Mouse (Mus musculus): ENCODE results near the gene Map2k4.

Map2k4 gene

GRCm38 (mm10) chr11:65781596-65781995 lies 6.5 kb downstream of the Map2k4 start:
- CTCF ChIA-PET, result no interaction called here
- POLR2A ChIA-PET, result interaction anchor here in 1 of 4 experiments (1.3 kb wide), 1 partner anchor 25 kb away, joined by 4 read pairs; the partner anchor contains the start of gene Zkscan6

DNA sequence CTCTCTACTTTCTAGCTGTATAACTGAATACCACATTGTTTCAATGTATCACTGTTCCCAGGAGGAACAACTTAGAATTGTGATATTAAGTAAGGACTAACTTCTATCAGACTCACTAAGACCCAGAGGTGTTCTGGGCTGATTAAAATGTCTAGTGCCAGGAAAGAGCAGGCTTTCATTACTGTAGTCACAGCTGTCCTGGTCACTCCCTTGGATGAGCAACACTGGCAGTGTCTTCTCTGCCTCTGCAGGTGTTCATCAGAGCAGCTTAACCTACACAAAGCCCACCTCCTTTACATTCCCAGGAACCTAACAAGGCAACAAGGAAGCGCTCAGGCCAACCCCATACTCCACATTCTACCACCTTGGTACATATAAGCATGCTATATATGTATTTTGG lies 8.5 kb downstream of the Map2k4 start:
- CTCF ChIA-PET, result no interaction called here
- POLR2A ChIA-PET, result interaction anchor here in 3 of 4 experiments (0.9 to 7.3 kb wide), 6 partner anchors 8 to 9 kb away, joined by 3 to 44 read pairs (median 3); partner anchors contain the start of gene Map2k4 (in 3 of the 3)

- CTCF ChIA-PET, result no interaction called here
- POLR2A ChIA-PET, result interaction anchor here in 3 of 4 experiments (0.9 to 7.3 kb wide), 6 partner anchors 8 to 26 kb away, joined by 3 to 44 read pairs (median 4); partner anchors contain the start of gene Map2k4 (in 3 of the 3)
These were observed 9.0 kb downstream of the Map2k4 start for GRCm38 (mm10) chr11:65779066-65779465.

DNA sequence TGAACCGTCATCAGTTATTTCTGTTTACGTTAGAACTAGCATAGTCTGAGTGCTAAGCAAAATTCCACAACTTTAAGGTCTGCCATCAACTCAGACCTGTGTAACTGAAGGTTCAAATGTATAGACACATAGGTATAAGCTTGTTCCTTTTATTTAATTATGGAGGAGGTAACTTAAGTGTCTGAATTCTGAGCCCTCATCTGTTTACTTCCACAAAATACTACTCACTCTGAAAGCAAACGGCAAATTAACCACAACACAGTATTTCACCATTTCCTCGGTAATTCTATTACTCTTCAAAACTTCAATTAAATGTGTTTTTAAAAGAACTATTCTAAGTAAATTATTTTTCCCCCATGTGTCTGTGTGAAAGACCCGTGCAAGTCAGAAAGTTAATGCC lies 10.3 kb downstream of the Map2k4 start:
- ChIA-PET CTCF (interaction anchor here in 1 of 4 experiments (1.0 kb wide), 1 partner anchor 43 kb away, joined by 3 read pairs; no protein-coding TSS in a partner anchor), POLR2A (interaction anchor here in 3 of 4 experiments (0.8 to 7.3 kb wide), 5 partner anchors 9 to 29 kb away, joined by 3 to 44 read pairs (median 4); partner anchors contain the start of gene Map2k4 (in 3 of the 3))

DNA sequence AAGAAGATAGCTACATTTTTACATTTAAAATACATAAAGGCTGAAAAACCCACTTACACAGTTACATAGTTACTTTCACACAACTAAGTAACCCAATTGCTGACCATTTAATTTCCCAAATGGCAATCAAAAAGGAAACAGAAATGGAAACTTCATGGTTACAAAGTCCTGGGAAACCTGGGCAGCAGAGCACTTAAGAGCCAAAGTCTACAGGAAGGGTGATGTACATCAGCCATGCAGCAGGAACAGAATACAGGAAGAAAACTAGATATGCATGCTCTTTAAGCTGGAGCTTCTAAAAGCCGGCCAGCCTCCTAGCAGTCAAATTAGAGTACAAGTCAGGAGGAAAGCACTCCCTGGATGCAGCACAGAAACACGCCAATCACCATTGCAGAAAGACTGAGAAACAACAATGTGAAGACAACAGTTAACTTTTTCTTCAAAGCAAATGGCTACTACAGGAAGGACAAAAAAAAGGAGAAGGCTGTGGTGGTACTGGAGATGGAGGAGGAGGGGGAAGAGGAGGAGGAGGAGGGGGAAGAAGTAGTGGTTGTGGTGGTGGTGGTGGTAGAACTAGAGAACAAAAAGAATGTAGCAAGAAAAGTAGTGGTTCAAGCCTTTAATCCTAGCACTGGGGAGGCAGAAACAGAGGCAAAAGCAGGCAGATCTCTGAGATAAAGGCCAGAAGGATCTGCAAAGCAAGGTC lies 11.0 kb downstream of the Map2k4 start:
- CTCF ChIA-PET, result interaction anchor here in 1 of 4 experiments (1.0 kb wide), 1 partner anchor 43 kb away, joined by 3 read pairs; no protein-coding TSS in a partner anchor

GRCm38 (mm10) chr11:65773946-65774656 lies 14.0 kb downstream of the Map2k4 start:
- CTCF ChIA-PET, result no interaction called here
- POLR2A ChIA-PET, result interaction anchor here in 2 of 4 experiments (0.8 to 7.3 kb wide), 5 partner anchors 10 to 33 kb away, joined by 3 to 44 read pairs (median 3); partner anchors contain the start of genes Map2k4 (in 1 of the 2) and Zkscan6 (in 1 of the 2)

More for the DNA sequence above, 11.0 kb downstream of the Map2k4 start:
- POLR2A ChIA-PET, result interaction anchor here in 3 of 4 experiments (0.6 to 7.3 kb wide), 8 partner anchors 9 to 1304 kb away, joined by 3 to 44 read pairs (median 4); partner anchors contain the start of gene Map2k4 (in 3 of the 3)

DNA sequence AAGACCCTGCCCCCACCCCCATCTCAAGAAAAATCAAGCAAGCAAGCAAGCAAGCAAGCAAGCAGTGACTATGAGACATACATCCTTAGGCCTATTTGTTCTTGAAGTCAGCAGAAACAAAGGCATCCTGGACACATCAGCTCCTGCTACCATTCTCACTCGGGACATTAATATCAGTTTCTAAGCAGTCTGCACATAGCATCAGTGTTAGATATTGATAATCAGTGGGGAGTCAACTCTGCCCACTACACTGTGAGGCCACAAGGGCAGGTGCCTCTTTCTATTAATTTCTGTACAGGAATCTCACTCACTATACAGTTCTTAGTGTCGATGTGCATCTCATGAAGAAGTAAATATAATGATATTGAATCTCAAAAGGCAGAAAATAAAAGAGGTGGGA lies 14.6 kb downstream of the Map2k4 start:
- CTCF ChIA-PET, result no interaction called here

DNA sequence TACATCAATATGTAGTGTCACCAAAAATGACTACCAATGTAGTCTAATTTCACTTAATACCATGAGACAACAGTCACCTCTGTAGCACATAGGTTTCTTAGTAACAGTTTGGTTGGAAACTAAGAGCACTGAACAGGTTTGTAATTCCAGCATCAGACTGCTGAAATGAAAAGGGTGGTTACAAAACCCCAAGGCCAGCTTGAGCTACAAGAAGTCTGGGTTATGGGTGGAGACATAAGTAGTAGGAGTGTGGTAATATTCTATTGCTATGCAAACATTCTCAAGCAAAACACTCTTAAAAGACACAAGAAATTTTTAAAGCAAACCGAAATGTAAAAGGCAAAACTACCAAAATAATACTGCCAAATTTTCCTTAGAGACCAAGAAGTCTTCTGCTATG lies 16.6 kb downstream of the Map2k4 start:
- POLR2A ChIA-PET, result interaction anchor here in 1 of 4 experiments (1.1 kb wide), 1 partner anchor 11 kb away, joined by 3 read pairs; no protein-coding TSS in a partner anchor

More for the DNA sequence above, 14.6 kb downstream of the Map2k4 start:
- POLR2A ChIA-PET, result interaction anchor here in 2 of 4 experiments (0.8 to 7.3 kb wide), 5 partner anchors 10 to 14 kb away, joined by 3 to 44 read pairs (median 3); partner anchors contain the start of gene Map2k4 (in 1 of the 2)

GRCm38 (mm10) chr11:65769990-65770389 lies 18.1 kb downstream of the Map2k4 start:
- POLR2A ChIA-PET, result interaction anchor here in 1 of 4 experiments (1.2 to 1.9 kb wide), 2 partner anchors 9 to 17 kb away, joined by 3 to 8 read pairs; partner anchors contain the start of gene Map2k4
- CTCF ChIA-PET, result interaction anchor here in 1 of 4 experiments (0.6 kb wide), 1 partner anchor 11 kb away, joined by 4 read pairs; no protein-coding TSS in a partner anchor

More for the DNA sequence above, 16.6 kb downstream of the Map2k4 start:
- CTCF ChIA-PET, result no interaction called here

- POLR2A ChIA-PET, result no interaction called here
- CTCF ChIA-PET, result no interaction called here
These were observed 19.7 kb downstream of the Map2k4 start for GRCm38 (mm10) chr11:65768445-65768844.

- POLR2A ChIA-PET, result no interaction called here
- CTCF ChIA-PET, result no interaction called here
These were observed 27.2 kb downstream of the Map2k4 start for GRCm38 (mm10) chr11:65760912-65761311.

DNA sequence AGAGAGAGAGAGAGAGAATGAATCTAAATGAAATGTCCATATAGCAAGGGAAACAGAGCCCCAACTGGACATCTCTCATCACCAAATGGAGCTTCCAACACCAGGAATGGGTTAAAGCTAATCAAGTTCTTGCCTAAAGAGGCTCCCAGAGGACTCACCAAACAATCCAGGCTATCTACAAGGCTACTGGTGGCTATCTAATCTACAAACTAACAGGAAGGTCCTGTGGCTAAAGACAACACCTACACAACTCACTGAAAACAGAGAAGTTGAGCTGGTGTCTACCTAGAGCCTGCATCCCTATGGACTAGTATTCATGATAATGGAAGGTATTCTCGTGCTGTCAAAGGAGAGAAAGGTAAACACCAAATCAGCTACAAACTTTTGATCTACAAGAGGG lies 28.7 kb downstream of the Map2k4 start:
- ChIA-PET POLR2A (interaction anchor here in 1 of 4 experiments (1.2 kb wide), 1 partner anchor 27 kb away, joined by 4 read pairs; no protein-coding TSS in a partner anchor), CTCF (no interaction called here)

DNA sequence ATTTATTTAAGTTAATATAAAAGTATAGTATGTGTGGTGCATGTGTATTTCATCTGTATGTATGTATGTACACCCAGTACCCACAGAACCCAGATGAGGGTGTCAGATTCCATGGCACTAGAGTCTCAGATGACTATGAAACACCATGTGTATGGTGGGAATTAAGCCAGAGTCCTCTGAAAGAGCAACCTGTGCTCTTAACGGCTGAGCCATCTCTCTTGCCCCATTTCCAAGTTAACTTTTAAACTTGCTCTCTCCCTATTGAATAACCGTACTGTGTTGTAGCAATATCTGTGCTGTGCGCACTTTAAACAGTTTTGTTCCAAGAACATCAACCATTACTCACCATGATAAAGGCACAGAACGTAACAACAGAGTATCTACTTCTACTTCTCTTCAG lies 33.9 kb downstream of the Map2k4 start:
- CTCF ChIA-PET, result no interaction called here
- POLR2A ChIA-PET, result interaction anchor here in 1 of 4 experiments (1.3 kb wide), 1 partner anchor 34 kb away, joined by 5 read pairs; the partner anchor contains the start of gene Map2k4

GRCm38 (mm10) chr11:65753593-65753992 lies 34.5 kb downstream of the Map2k4 start:
- POLR2A ChIA-PET, result interaction anchor here in 1 of 4 experiments (1.3 kb wide), 1 partner anchor 35 kb away, joined by 5 read pairs; the partner anchor contains the start of gene Map2k4
- CTCF ChIA-PET, result interaction anchor here in 1 of 4 experiments (0.7 kb wide), 1 partner anchor 75 kb away, joined by 3 read pairs; no protein-coding TSS in a partner anchor

GRCm38 (mm10) chr11:65750546-65750945 lies 37.6 kb downstream of the Map2k4 start:
- ChIA-PET POLR2A (interaction anchor here in 1 of 4 experiments (1.6 kb wide), 1 partner anchor 38 kb away, joined by 3 read pairs; the partner anchor contains the start of gene Map2k4), CTCF (no interaction called here)

DNA sequence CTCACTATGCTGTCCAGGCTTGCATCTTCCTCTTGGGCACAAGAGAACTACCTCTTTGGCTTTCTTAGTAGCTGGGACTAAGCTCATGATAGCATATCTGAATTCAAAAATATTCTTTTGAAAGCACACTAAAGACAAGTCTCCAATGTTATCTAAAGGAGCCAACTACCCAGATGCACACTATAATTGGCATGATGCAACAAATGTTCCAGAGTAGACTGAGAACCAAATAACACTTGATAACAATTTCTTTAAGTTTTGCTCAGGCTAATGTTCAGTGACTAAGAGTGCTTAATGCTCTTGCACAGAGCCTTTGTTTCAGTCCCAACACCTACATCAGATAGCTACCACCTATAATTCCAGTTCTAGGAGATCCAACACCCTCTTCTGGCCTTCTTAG lies 40.7 kb downstream of the Map2k4 start:
- POLR2A ChIA-PET, result no interaction called here

DNA sequence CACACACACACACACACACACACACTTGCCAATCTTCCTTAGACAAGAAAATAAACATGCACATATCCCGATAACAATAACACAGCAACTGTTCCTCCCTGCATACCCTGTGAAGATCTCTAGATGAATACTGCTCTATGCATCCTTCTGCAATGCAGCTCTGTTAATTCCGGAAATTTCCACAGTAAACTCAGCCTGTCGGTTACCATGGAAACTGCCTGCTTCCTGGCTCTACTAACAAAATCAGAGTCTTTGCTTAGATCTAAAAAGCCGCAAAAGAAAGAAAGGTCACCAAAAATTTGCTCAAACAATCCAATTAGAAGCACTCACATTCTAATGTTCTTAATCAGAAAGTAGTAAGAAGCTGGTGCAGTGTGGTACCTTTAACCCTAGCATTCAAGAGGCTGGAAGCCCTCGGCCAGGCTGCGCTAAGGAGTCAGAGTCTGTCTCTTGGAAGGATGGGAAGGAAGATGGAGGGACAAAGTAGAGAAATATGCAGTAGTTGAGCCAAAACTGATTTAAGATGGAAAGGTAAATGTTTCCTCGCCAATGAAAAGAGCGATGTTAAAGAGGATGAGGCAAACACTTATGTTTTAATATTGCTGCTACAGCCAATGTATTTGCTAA lies 42.3 kb downstream of the Map2k4 start:
- ChIA-PET POLR2A (interaction anchor here in 2 of 4 experiments (0.6 to 1.5 kb wide), 2 partner anchors 42 to 61 kb away, joined by 4 to 7 read pairs; partner anchors contain the start of genes Map2k4 (in 1 of the 2) and Zkscan6 (in 1 of the 2)), CTCF (no interaction called here)

More for the DNA sequence above, 40.7 kb downstream of the Map2k4 start:
- CTCF ChIA-PET, result no interaction called here

GRCm38 (mm10) chr11:65743866-65744265 lies 44.2 kb downstream of the Map2k4 start:
- ChIA-PET POLR2A (interaction anchor here in 2 of 4 experiments (0.6 to 1.1 kb wide), 3 partner anchors 9 to 12 kb away, joined by 3 to 8 read pairs (median 6); no protein-coding TSS in a partner anchor), CTCF (no interaction called here)

All from embryonic stem cell, embryonic (primary cell).